Mouse (Mus musculus): ENCODE results near the gene Slco2a1. TPM values are rescaled to one million over a fixed set of nuclear protein-coding genes. Genes with fewer than 3 reads are reported as not detected.
A peak's percentile ranks its signal among the peaks of the same experiment; 100 is the strongest.

The Slco2a1 gene
- polyA plus RNA-seq (2012), result not detected in 2 replicates

GRCm38 (mm10) chr9:102988462-102988861 lies at the start of gene Slco2a1:
TSS of gene Slco2a1 (plus strand) at chr9:102988712.
- no peak for TF ChIP-seq GATA1 (IDR thresholded peaks at IDR 0.05; ENCODE audit: low read length)

GRCm38 (mm10) chr9:102942221-102942620 lies 46.3 kb upstream of the Slco2a1 start:
- TF ChIP-seq GATA1 (IDR thresholded peaks at IDR 0.05; ENCODE audit: low read length), result no peak

DNA sequence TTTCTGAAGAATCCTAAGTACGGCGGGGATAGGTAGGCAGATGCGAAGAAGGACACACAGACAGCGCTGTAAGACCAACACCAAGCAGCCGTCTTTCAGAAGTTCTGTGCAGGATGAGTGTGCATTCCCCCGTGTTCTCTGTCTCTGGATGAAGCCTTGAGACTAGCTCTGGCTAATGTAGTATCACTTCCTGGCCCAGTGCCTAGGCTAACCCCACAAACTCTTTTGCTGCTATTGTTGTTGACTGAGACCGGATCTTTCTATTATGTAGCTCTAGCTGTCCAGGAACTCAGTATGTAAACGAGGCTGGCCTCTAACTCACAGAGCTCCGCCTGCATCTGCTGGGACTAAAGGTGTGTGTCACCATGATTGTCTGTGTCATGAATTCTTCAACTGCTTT lies 43.6 kb upstream of the Slco2a1 start:
- no peak for TF ChIP-seq GATA1 (IDR thresholded peaks at IDR 0.05; ENCODE audit: low read length)

DNA sequence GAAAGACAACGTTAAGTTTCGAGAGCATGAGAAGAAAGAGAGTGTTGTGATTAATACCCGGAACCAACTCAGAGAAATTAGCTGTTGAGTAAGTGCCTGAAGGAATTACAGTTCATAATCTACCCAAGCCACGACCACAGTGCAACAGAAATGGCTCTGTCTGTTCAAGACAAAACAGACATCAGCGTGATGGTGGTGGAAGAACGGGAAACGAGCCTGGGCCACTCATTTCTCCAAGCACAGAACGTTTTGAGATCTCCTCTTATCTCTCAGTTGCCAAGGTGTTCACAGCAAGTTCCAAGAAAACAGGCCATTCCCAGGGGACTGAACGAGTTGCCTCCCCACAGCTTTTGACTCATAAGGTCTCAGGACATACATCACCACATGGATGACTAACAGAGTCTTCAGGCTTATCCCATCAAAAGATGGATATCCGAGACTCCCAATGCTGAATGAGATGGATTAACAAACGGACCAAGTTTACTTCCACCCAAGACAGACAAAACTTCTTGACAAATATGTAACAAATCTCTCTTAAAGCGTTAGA lies 42.0 kb upstream of the Slco2a1 start:
- TF ChIP-seq GATA1 (IDR thresholded peaks at IDR 0.05; ENCODE audit: low read length), result peak; percentile 96

- no peak for TF ChIP-seq GATA1 (IDR thresholded peaks at IDR 0.05; ENCODE audit: low read length)
Observed at GRCm38 (mm10) chr9:102948706-102949105, 39.8 kb upstream of the Slco2a1 start.

DNA sequence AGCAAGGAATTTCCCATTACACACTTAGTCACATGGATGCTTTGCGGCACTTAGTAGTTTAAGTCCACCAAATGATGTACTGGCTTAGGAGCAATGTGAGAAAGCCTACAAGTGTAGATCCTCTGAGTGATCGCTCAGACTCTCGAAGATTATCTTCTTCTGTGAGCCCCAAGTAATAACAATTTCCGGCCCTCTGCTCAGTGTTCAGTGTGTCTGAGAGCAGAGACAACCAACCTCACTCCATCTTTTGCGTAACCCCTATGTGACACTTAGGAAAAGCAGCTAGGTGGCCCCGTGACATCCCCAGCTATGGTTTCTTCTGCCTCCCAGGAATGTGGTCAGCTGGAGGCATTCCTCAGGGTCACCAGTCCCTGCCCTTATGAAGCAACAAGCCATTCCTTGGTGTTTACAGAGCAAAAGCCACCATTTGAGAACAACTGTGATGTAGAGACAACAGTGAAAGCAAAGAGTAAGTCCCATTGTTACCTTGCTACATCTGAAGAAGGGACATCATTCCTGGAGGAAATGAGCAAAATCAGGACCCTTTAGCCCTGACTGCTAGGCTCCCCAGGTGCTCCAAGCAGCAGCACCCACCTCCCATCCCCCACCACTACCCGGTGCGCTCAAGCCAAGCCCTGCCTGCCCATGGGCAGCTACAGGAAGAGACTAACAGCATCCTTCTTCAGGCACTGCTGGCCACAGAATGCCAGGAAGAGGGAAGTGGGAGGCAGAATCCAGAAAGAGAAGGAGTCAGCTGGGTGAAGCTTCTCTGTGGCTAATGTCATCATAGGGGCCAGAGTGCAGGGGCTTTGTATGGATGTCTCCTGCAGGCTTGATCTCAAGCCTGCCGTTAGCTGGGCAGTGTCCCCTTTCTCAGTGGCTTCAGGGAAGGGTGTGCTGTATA lies 37.2 kb upstream of the Slco2a1 start:
- no peak for TF ChIP-seq GATA1 (IDR thresholded peaks at IDR 0.05; ENCODE audit: low read length)

GRCm38 (mm10) chr9:102955866-102956265 lies 32.6 kb upstream of the Slco2a1 start:
- TF ChIP-seq GATA1 (IDR thresholded peaks at IDR 0.05; ENCODE audit: low read length), result no peak

DNA sequence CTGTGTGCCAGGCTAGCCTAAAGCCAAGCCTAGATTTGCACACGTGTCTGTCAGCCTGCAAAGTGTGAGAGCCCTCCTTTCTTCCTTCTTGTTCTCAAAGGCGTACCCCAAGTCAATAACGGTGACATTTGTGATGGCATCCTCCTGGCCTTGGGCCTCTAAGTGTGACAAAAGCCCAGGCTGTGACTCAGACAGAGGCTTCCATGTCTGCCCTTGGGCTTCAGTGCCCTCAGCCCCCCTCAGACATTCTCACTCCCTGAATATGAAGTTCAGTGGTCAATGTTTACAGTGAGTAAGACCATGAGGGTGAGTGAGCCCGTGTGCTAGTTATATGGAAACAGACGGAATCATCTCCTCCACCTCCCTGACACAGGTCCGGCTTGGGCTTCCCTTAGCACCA lies 29.8 kb upstream of the Slco2a1 start:
- no peak for TF ChIP-seq GATA1 (IDR thresholded peaks at IDR 0.05; ENCODE audit: low read length)

- no peak for TF ChIP-seq GATA1 (IDR thresholded peaks at IDR 0.05; ENCODE audit: low read length)
Observed at GRCm38 (mm10) chr9:102961356-102962092, 27.0 kb upstream of the Slco2a1 start.

DNA sequence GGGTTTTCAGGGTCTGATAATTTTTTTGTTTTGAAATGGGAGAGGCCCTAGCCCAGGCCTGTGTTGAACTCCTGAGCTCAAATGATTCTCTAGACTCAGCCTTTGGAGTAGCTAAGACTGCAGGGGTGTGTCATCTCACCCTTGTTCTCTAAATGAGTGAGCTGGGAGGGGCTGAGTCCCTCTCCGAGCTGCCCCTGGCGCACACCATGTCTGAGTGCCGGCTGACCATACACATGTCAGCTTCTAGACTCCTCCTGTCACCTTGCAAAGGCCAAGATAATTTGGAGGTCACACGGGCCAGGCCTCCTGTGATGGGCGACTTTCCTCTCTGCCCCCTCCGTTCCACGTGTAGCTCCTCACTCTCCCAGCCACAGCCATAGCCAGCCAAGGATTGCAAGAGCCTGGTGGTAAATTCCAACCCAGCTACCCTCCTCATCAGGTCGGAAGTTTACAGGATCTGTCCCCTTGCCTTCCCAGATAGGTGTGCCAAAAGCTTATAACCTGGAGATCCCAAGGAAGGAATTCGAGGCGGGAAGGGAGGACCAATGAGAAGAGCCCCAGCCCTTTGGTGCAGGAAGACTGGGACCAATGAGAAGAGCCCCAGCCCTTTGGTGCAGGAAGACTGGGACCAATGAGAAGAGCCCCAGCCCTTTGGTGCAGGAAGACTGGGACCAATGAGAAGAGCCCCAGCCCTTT lies 26.3 kb upstream of the Slco2a1 start:
- TF ChIP-seq GATA1 (IDR thresholded peaks at IDR 0.05; ENCODE audit: low read length), result no peak

DNA sequence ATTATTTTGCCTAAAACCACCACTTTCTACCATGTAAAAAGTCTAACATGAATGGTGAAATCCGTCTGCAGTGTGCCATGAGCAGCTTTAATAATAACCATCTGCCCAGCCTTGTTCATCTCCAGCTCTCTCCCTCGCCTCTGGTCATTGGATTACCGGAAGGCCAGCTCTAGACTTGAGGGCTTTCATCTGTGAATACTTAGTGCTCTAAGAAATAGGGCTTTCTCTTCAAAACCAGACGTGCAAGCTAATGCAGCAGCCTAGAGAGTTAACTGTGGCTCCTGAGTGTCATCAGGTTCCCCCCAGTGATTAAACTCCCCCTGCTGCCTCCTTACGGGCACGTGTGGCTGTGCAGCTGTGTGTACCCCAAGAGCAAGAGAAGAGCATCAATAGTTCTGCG lies 25.2 kb upstream of the Slco2a1 start:
- TF ChIP-seq GATA1 (IDR thresholded peaks at IDR 0.05; ENCODE audit: low read length), result no peak

- TF ChIP-seq GATA1 (IDR thresholded peaks at IDR 0.05; ENCODE audit: low read length), result no peak
Observed at GRCm38 (mm10) chr9:102964644-102965043, 23.9 kb upstream of the Slco2a1 start.

DNA sequence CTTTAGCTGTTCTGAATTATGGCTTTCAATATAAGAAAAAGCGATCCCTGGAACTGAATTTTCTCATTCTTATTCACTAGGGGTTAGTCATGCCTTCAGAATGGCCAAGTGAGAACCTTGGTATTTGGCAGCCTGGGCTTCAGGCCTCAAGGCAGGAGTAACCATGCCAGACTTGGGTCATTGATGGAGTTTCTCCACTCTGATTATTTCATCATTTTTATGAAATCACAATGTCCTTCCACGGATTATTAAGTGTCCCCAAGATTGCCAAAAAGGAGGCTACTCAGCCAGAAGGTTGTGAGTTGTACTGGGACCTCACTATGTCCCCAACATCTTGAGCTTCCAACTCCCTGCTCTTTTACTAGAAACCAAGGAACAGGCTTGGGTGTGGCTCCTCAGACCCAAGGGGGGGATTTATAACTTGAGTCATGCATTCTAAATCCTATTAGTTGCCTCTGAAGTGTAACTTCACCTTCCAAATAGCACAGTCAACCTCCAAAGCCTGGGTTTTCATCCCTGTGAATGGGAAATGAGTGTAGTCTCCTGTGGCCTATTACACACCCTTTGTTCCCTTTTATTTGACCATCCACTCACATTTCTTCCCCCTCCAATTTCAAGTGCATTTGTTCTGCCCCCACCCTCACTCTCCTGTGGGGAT lies 16.0 kb upstream of the Slco2a1 start:
- TF ChIP-seq GATA1 (IDR thresholded peaks at IDR 0.05; ENCODE audit: low read length), result no peak

DNA sequence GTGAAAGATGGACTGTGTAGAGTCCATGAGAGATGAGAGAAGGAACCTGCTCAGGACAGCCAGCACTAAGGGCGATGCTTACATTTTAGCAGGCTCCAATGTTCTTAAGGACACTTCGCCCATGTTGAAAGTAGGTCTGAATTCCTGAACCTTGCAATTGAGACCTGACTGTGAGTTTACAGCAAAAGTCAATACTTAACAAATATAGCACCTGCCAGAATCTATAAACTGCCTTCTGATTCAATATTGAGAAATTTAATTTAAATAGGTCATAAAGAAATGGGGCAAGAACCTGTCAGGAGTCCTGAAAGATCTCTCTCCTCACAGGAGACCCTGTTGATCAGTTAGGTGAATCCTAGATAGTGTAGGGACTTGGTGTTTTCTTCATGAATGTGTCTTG lies 12.6 kb upstream of the Slco2a1 start:
- TF ChIP-seq GATA1 (IDR thresholded peaks at IDR 0.05; ENCODE audit: low read length), result no peak

DNA sequence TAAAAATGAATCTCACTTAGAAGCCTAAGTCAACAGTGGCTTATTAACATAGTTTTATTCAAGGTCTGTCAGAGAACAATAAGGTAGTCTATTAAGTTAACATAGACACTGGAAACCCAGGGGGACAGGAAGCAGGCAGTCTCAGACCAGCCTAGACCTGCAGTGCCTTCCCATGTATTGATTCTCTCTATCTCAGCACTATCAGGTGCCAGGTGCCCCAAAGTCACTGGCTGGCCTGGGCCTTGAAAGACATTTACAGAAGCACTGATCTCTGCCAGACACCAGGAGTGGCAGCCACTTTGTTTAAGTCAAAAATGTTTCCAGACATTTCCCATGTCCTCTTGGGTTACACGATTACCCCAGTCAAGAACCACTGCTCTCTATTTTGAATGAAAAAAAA lies 11.4 kb upstream of the Slco2a1 start:
- no peak for TF ChIP-seq GATA1 (IDR thresholded peaks at IDR 0.05; ENCODE audit: low read length)
